Mouse (Mus musculus) heart, adult 2 months (tissue): Measurements from ENCODE around the gene Slc30a3. TPM values are rescaled to one million over a fixed set of nuclear protein-coding genes. Genes with fewer than 3 reads are reported as not detected.
A peak's percentile ranks its signal among the peaks of the same experiment; 100 is the strongest.
"Not testable (repeated sequence)": the region's sequence is repeated elsewhere in the genome, so short reads cannot be mapped to it uniquely, and the experiment has no call there.

ENCODE experiments used
- DNase-seq, 2 experiments: peaks; one replicate each; pipeline ENCODE4 v3.0.0; 2021
- H3K27ac ChIP-seq: fragments of 200-600 bp; 2 replicates; pipeline ENCODE4 v1.8.1; 2022
- H3K27me3 ChIP-seq: fragments of 200-500 bp; 2 replicates; pipeline ENCODE4 v1.6.1; 2012; ENCODE audit warnings: mild to moderate bottlenecking, low read length, inconsistent platforms, mixed read lengths; ENCODE audit not compliant: control insufficient read depth, insufficient read depth
- H3K36me3 ChIP-seq: fragments of 200-500 bp; 2 replicates; pipeline ENCODE4 v1.6.1; 2012; ENCODE audit warnings: low read length, inconsistent platforms; ENCODE audit not compliant: control insufficient read depth, insufficient read depth
- H3K4me1 ChIP-seq: fragments of 200-500 bp; 2 replicates; pipeline ENCODE4 v1.6.1; 2011; ENCODE audit warnings: low read length; ENCODE audit not compliant: control insufficient read depth, insufficient read depth
- H3K4me3 ChIP-seq: fragments of 200-600 bp; 2 replicates; pipeline ENCODE4 v1.8.1; 2022
- H3K79me2 ChIP-seq: fragments of 200-500 bp; replicated peaks from 2 replicates; pipeline ENCODE4 v1.6.1; 2012; ENCODE audit warnings: mild to moderate bottlenecking, inconsistent platforms, low read length, moderate library complexity, mixed read lengths; ENCODE audit not compliant: control insufficient read depth, insufficient read depth
- H3K9ac ChIP-seq: fragments of 200-500 bp; 2 replicates; pipeline ENCODE4 v1.6.1; 2012; ENCODE audit warnings: low read depth, mild to moderate bottlenecking, control low read depth, inconsistent platforms, low read length, mixed read lengths
- CTCF ChIP-seq: fragments of 200-600 bp; IDR thresholded peaks from 2 replicates; pipeline ENCODE4 v1.8.1; 2022; ENCODE audit warnings: antibody characterized with exemption, mild to moderate bottlenecking, moderate library complexity
- EP300 ChIP-seq: fragments of 200-500 bp; IDR thresholded peaks from 2 replicates; pipeline ENCODE4 v1.6.1; 2011; ENCODE audit warnings: low read depth, low read length, control low read depth; ENCODE audit not compliant: insufficient read depth
- POLR2A ChIP-seq: fragments of 200-500 bp; IDR thresholded peaks from 2 replicates; pipeline ENCODE4 v1.6.1; 2011; ENCODE audit warnings: mild to moderate bottlenecking, low read depth, low read length, control low read depth; ENCODE audit not compliant: insufficient read depth
- WGBS: fragments of 180-500 bp; shearing (Covaris S2); methylation state at CpG from one replicate; pipeline ENCODE4 v1.1.7; 2018; 5-methylcytosine and 5-hydroxymethylcytosine counted together
- intact Hi-C: fragments of 180-260 bp; cut with DNase I; formaldehyde crosslinking; loops from one replicate; pipeline ENCODE4 v1.15.1; 2025
- polyA plus RNA-seq: library from polyadenylated mRNA; depleted of rRNA; stranded (reverse); fragments of >200 nt; gene quantifications from 2 replicates; pipeline ENCODE4 v1.2.3, GENCODE M21; 2012; rRNA removed
- total RNA-seq, 2 experiments: library from RNA; stranded (reverse); gene quantifications; 2 replicates each; pipeline ENCODE4 v1.2.3; 2021

Slc30a3 gene
- total and polyA plus RNA-seq, 3 experiments, result 0.29 to 0.47 TPM; not detected in 1

- Histone ChIP-seq H3K79me2 (no peaks in the 10 kb centered on the region), H3K36me3 (no peaks in the 10 kb centered on the region), H3K27me3 (no peaks in the 10 kb centered on the region), H3K27ac (peak within 1 kb of the TSS; percentile 94), H3K9ac (peak within 1 kb of the TSS; percentile 92), H3K4me1 (no peaks in the 10 kb centered on the region; the same call in 1 of the 2 replicates), H3K4me3 (peak within 1 kb of the TSS; percentile 93)
- peak; percentile 99 for DNase-seq
- under 1% methylated on average over 73 of the region's 73 CpGs for WGBS
- intact Hi-C loops, result loop anchor here (2.0 to 5.0 kb wide), 2 partner anchors 87 to 126 kb away; partner anchors contain the start of genes Khk and Preb
- peak; percentile 99 for TF ChIP-seq POLR2A
- no peak for TF ChIP-seq EP300
- peak; percentile 16; the same call in 1 of the 2 replicates for TF ChIP-seq CTCF
Measured at GRCm38 (mm10) chr5:31047848-31048762, 59.9 kb downstream of the Slc30a3 start, which contains the start of gene Atraid. TSS of gene Atraid (plus strand) at chr5:31048312.

- H3K9ac ChIP-seq, result no peak overlapping the region
- peak overlapping the region; percentile 93 for H3K4me3 ChIP-seq
- DNase-seq, result no peak
- intact Hi-C loops, result loop anchor here (5.0 kb wide), 1 partner anchor 125 kb away; the partner anchor contains the start of gene Khk
- no peaks in the 10 kb centered on the region for H3K27me3 ChIP-seq
- H3K36me3 ChIP-seq, result no peaks in the 10 kb centered on the region
- H3K4me1 ChIP-seq, result no peaks in the 10 kb centered on the region; the same call in 1 of the 2 replicates
- no peaks in the 10 kb centered on the region for H3K79me2 ChIP-seq
- 81% methylated on average over 5 of the region's 5 CpGs for WGBS
- TF ChIP-seq CTCF (no peak), POLR2A (no peak), EP300 (no peak)
- H3K27ac ChIP-seq, result peak overlapping the region; percentile 94; the same call in 1 of the 2 replicates
Measured at GRCm38 (mm10) chr5:31047074-31047473, 61.0 kb downstream of the Slc30a3 start.

GRCm38 (mm10) chr5:31046416-31046815 is 61.6 kb downstream of the Slc30a3 start:
- H3K4me1 ChIP-seq, result no peaks in the 10 kb centered on the region; the same call in 1 of the 2 replicates

GRCm38 (mm10) chr5:31038171-31038845 is 69.7 kb downstream of the Slc30a3 start:
- Histone ChIP-seq H3K4me3 (no peak overlapping the region), H3K79me2 (no peaks in the 10 kb centered on the region), H3K27me3 (no peaks in the 10 kb centered on the region), H3K27ac (no peak overlapping the region), H3K9ac (no peak overlapping the region), H3K36me3 (no peaks in the 10 kb centered on the region), H3K4me1 (no peaks in the 10 kb centered on the region)
- intact Hi-C loops, result no loop called here
- TF ChIP-seq CTCF, result no peak
- no peak for TF ChIP-seq POLR2A
- no peak for TF ChIP-seq EP300
- WGBS, result 88% methylated on average over 7 of the region's 7 CpGs
- DNase-seq, result no peak

More at GRCm38 (mm10) chr5:31046416-31046815, 61.6 kb downstream of the Slc30a3 start:
- no peak overlapping the region for H3K27ac ChIP-seq
- no peak for TF ChIP-seq POLR2A
- no peak for TF ChIP-seq CTCF
- TF ChIP-seq EP300, result no peak
- H3K9ac ChIP-seq, result no peak overlapping the region
- no peak overlapping the region for H3K4me3 ChIP-seq
- H3K27me3 ChIP-seq, result no peaks in the 10 kb centered on the region
- intact Hi-C loops, result loop anchor here (5.0 kb wide), 1 partner anchor 124 kb away; the partner anchor contains the start of gene Khk
- 88% methylated on average over 6 of the region's 6 CpGs for WGBS
- DNase-seq, result no peak
- H3K79me2 ChIP-seq, result no peaks in the 10 kb centered on the region
- no peaks in the 10 kb centered on the region for H3K36me3 ChIP-seq

GRCm38 (mm10) chr5:31036556-31036955 is 71.5 kb downstream of the Slc30a3 start:
- H3K4me3 ChIP-seq, H3K27ac ChIP-seq, intact Hi-C loops, H3K79me2 ChIP-seq, DNase-seq, H3K9ac ChIP-seq, H3K27me3 ChIP-seq, H3K4me1 ChIP-seq, H3K36me3 ChIP-seq: not testable (repeated sequence)
- WGBS, result 85% methylated on average over 11 of the region's 11 CpGs

Other genes starting within 250 kb of the Slc30a3 start
- gene Tmem214, start 240.2 kb downstream of the Slc30a3 start, total RNA-seq, result 10 to 100 TPM; 34.7 to 37.5 TPM
- 55.3 and 55.7 TPM in 2 replicates for gene Tmem214, start 240.2 kb downstream of the Slc30a3 start, polyA plus RNA-seq
- gene Agbl5, start 219.5 kb downstream of the Slc30a3 start, total RNA-seq, result 1 to 10 TPM; 4.3 to 4.8 TPM
- 7.8 and 8.7 TPM in 2 replicates for gene Agbl5, start 219.5 kb downstream of the Slc30a3 start, polyA plus RNA-seq
- 100 to 1,000 TPM; 160 to 161 TPM for gene Ost4, start 200.4 kb downstream of the Slc30a3 start, total RNA-seq
- gene Ost4, start 200.4 kb downstream of the Slc30a3 start, polyA plus RNA-seq, result 191 and 208 TPM in 2 replicates
- 10 to 100 TPM; 21.2 to 21.3 TPM for gene Emilin1, start 194.8 kb downstream of the Slc30a3 start, total RNA-seq
- 30.6 and 31.3 TPM in 2 replicates for gene Emilin1, start 194.8 kb downstream of the Slc30a3 start, polyA plus RNA-seq
- 10 to 100 TPM; 22.6 to 29.6 TPM for gene Khk, start 186.8 kb downstream of the Slc30a3 start, total RNA-seq
- 31.8 and 40.9 TPM in 2 replicates for gene Khk, start 186.8 kb downstream of the Slc30a3 start, polyA plus RNA-seq
- gene Cgref1, start 162.6 kb downstream of the Slc30a3 start, total RNA-seq, result under 1 TPM; 0.30 to 0.73 TPM
- gene Cgref1, start 162.6 kb downstream of the Slc30a3 start, polyA plus RNA-seq, result 1.2 and 2.0 TPM in 2 replicates
- 10 to 100 TPM; 80.3 to 84.6 TPM for gene Preb, start 147.9 kb downstream of the Slc30a3 start, total RNA-seq
- gene Preb, start 147.9 kb downstream of the Slc30a3 start, polyA plus RNA-seq, result 166 and 189 TPM in 2 replicates
- gene Tcf23, start 139.6 kb downstream of the Slc30a3 start, total RNA-seq, result 1 to 10 TPM; 1.6 TPM
- 0.44 and 0.57 TPM in 2 replicates for gene Tcf23, start 139.6 kb downstream of the Slc30a3 start, polyA plus RNA-seq
- 10 to 100 TPM; 44.2 to 45.6 TPM for gene Atraid, start 59.9 kb downstream of the Slc30a3 start, total RNA-seq
- 100 and 115 TPM in 2 replicates for gene Atraid, start 59.9 kb downstream of the Slc30a3 start, polyA plus RNA-seq
- 10 to 100 TPM; 11.8 to 13.2 TPM for gene Slc5a6, start 59.3 kb downstream of the Slc30a3 start, total RNA-seq
- 25.5 and 29.1 TPM in 2 replicates for gene Slc5a6, start 59.3 kb downstream of the Slc30a3 start, polyA plus RNA-seq
- 10 to 100 TPM; 11.0 to 14.0 TPM for gene Cad, start 53.5 kb downstream of the Slc30a3 start, total RNA-seq
- 18.5 TPM in 2 replicates for gene Cad, start 53.5 kb downstream of the Slc30a3 start, polyA plus RNA-seq
- not detected for gene Dnajc5g, start 2.0 kb downstream of the Slc30a3 start, total RNA-seq
- gene Dnajc5g, start 2.0 kb downstream of the Slc30a3 start, polyA plus RNA-seq, result not detected in 2 replicates
- 100 to 1,000 TPM; 250 to 368 TPM for gene Trim54, start 8.5 kb upstream of the Slc30a3 start, total RNA-seq
- gene Trim54, start 8.5 kb upstream of the Slc30a3 start, polyA plus RNA-seq, result 186 and 219 TPM in 2 replicates
- gene Ucn, start 30.6 kb upstream of the Slc30a3 start, total RNA-seq, result not detected
- not detected in 2 replicates for gene Ucn, start 30.6 kb upstream of the Slc30a3 start, polyA plus RNA-seq
- 10 to 100 TPM; 46.8 to 50.6 TPM for gene Mpv17, start 46.0 kb upstream of the Slc30a3 start, total RNA-seq
- 183 and 278 TPM in 2 replicates for gene Mpv17, start 46.0 kb upstream of the Slc30a3 start, polyA plus RNA-seq
- gene Gm29609, start 71.7 kb upstream of the Slc30a3 start, total RNA-seq, result under 1 TPM; 0.55 to 0.81 TPM
- gene Gm29609, start 71.7 kb upstream of the Slc30a3 start, polyA plus RNA-seq, result 2.4 and 2.5 TPM in 2 replicates
- 10 to 100 TPM; 27.4 to 32.3 TPM for gene Gtf3c2, start 71.9 kb upstream of the Slc30a3 start, total RNA-seq
- gene Gtf3c2, start 71.9 kb upstream of the Slc30a3 start, polyA plus RNA-seq, result 34.8 and 56.2 TPM in 2 replicates
- 10 to 100 TPM; 58.1 to 63.2 TPM for gene Snx17, start 85.0 kb upstream of the Slc30a3 start, total RNA-seq
- gene Snx17, start 85.0 kb upstream of the Slc30a3 start, polyA plus RNA-seq, result 66.8 and 85.1 TPM in 2 replicates
- gene Eif2b4, start 85.2 kb upstream of the Slc30a3 start, total RNA-seq, result 10 to 100 TPM; 48.0 to 50.8 TPM
- gene Eif2b4, start 85.2 kb upstream of the Slc30a3 start, polyA plus RNA-seq, result 61.3 and 88.9 TPM in 2 replicates
- gene Zfp513, start 94.1 kb upstream of the Slc30a3 start, total RNA-seq, result 1 to 10 TPM; 6.6 to 8.1 TPM
- 12.7 and 14.2 TPM in 2 replicates for gene Zfp513, start 94.1 kb upstream of the Slc30a3 start, polyA plus RNA-seq
- gene Ppm1g, start 112.5 kb upstream of the Slc30a3 start, total RNA-seq, result 10 to 100 TPM; 51.1 to 60.8 TPM
- gene Ppm1g, start 112.5 kb upstream of the Slc30a3 start, polyA plus RNA-seq, result 26.6 and 35.1 TPM in 2 replicates
- 10 to 100 TPM; 75.9 to 80.3 TPM for gene Nrbp1, start 132.6 kb upstream of the Slc30a3 start, total RNA-seq
- gene Nrbp1, start 132.6 kb upstream of the Slc30a3 start, polyA plus RNA-seq, result 151 and 165 TPM in 2 replicates
- gene Gm9970, start 133.0 kb upstream of the Slc30a3 start, total RNA-seq, result not detected
- 0.31 TPM in 1 of 2 replicates, not detected in the other for gene Gm9970, start 133.0 kb upstream of the Slc30a3 start, polyA plus RNA-seq
- 1 to 10 TPM; 1.2 to 1.5 TPM for gene Krtcap3, start 143.5 kb upstream of the Slc30a3 start, total RNA-seq
- gene Krtcap3, start 143.5 kb upstream of the Slc30a3 start, polyA plus RNA-seq, result 6.4 and 7.2 TPM in 2 replicates
- 10 to 100 TPM; 37.2 to 42.9 TPM for gene Ift172, start 182.9 kb upstream of the Slc30a3 start, total RNA-seq
- gene Ift172, start 182.9 kb upstream of the Slc30a3 start, polyA plus RNA-seq, result 28.0 and 30.2 TPM in 2 replicates
- gene Fndc4, start 187.8 kb upstream of the Slc30a3 start, total RNA-seq, result 1 to 10 TPM; 2.7 to 3.8 TPM
- 7.3 and 9.5 TPM in 2 replicates for gene Fndc4, start 187.8 kb upstream of the Slc30a3 start, polyA plus RNA-seq
- gene Gckr, start 189.2 kb upstream of the Slc30a3 start, total RNA-seq, result not detected
- gene Gckr, start 189.2 kb upstream of the Slc30a3 start, polyA plus RNA-seq, result 0.32 TPM in 1 of 2 replicates, not detected in the other